Comparison of ENCODE assay signal across 13 mouse cellular contexts in the genomic region with DNA sequence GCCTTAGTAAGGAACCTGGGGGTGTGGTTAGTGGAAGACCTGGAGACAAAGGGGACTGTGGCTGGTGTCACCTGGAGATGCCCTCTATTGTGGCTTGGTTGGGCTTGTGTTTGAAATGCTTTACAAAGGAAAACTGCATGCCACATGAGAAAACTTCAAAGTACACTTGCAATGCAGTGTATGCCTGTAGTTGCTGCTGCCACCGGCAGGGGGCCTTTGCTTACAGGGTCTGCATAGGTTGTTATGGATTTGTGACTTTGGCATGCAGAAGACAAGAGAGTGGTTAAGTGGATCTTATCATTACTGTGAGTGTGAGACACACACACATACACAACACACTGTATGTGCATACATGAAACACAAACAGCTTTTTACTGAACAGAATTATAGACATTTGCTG.
DNase-seq lines count a peak whose midpoint lies in the region; ATAC-seq and TF ChIP-seq lines count a peak whose summit lies in the region.
"Had no signal": no experiment of that assay in that cellular context is flagged by ENCODE, and none has a peak within 500 bp of the region (broad histone marks: within the 10 kb centered on the region; RNA-seq: fewer than 3 reads in every experiment).

No protein-coding gene starts in this region.

- no peaks in the 10 kb centered on the region for H3K9me3 ChIP-seq in CH12.LX (replicated peaks; ENCODE audit: low read length)
- H3K9me3 ChIP-seq in ES-Bruce4 (replicated peaks; ENCODE audit: control insufficient read depth, insufficient read depth, low read length, poor library complexity, severe bottlenecking): no peaks in the 10 kb centered on the region
- no peaks in the 10 kb centered on the region for H3K9me3 ChIP-seq in embryonic facial prominence, embryonic 11.5 days (replicated peaks; ENCODE audit: control insufficient read depth, low read length)
- H3K9me3 ChIP-seq in hindbrain, embryonic 16.5 days (ENCODE audit: control insufficient read depth, low read length): no peaks in the 10 kb centered on the region
- H3K9me3 ChIP-seq: embryonic facial prominence, embryonic 12.5 days; forebrain, embryonic 15.5 days had no signal

- TF ChIP-seq EP300 in CH12.LX (IDR thresholded peaks at IDR 0.05; ENCODE audit: low read length) (no peak), ES-Bruce4 (IDR thresholded peaks at IDR 0.05; ENCODE audit: insufficient read depth, low read depth, low read length) (no peak)

- H3K4me2 ChIP-seq in CH12.LX (ENCODE audit: insufficient read depth, low read depth, poor library complexity, severe bottlenecking): no peak overlapping the region
- no peak overlapping the region for H3K4me2 ChIP-seq in embryonic facial prominence, embryonic 11.5 days (ENCODE audit: low read depth, low read length)
- H3K4me2 ChIP-seq in hindbrain, embryonic 16.5 days (ENCODE audit: low read length): no peak overlapping the region
- H3K4me2 ChIP-seq: embryonic facial prominence, embryonic 12.5 days; forebrain, embryonic 15.5 days had no signal

- DNase-seq in layer of hippocampus, adult 2 months (ENCODE audit: low spot score in 2 of 2): no peak
- no peak for DNase-seq in layer of hippocampus, adult 9-10 months (ENCODE audit: low spot score)
- peak; percentile 21 for DNase-seq in CH12.LX (ENCODE audit: extremely low read depth)
- peak; percentile 7 for DNase-seq in embryonic facial prominence, embryonic 11.5 days (ENCODE audit: low spot score)
- no peak for DNase-seq in urinary bladder, adult 2 months (ENCODE audit: low spot score)
- DNase-seq: adrenal gland, adult 8-10 months; cerebellum, adult 11-12 months; gastrocnemius, postnatal 25 days had no signal

- ATAC-seq in embryonic facial prominence, embryonic 11.5 days (replicated peaks; ENCODE audit: insufficient number of reproducible peaks, low FRiP score, low TSS enrichment, low read depth): no peak
- ATAC-seq in hindbrain, embryonic 16.5 days: no peak
- ATAC-seq: forebrain, embryonic 15.5 days; inflammation-experienced regulatory T-cells, adult 6 months had no signal

- H3K27me3 ChIP-seq in CH12.LX (replicated peaks): no peaks in the 10 kb centered on the region
- no peaks in the 10 kb centered on the region for H3K27me3 ChIP-seq in ES-Bruce4 (ENCODE audit: control insufficient read depth, insufficient read depth, low read length, poor library complexity, severe bottlenecking)
- no peaks in the 10 kb centered on the region for H3K27me3 ChIP-seq in embryonic facial prominence, embryonic 11.5 days (ENCODE audit: control insufficient read depth, insufficient read depth, low read length)
- no peaks in the 10 kb centered on the region for H3K27me3 ChIP-seq in hindbrain, embryonic 16.5 days (replicated peaks; ENCODE audit: control insufficient read depth, insufficient read depth, low read length)
- H3K27me3 ChIP-seq: embryonic facial prominence, embryonic 12.5 days; forebrain, embryonic 15.5 days had no signal

- H3K4me1 ChIP-seq in CH12.LX (ENCODE audit: control insufficient read depth in 1 of 2, insufficient read depth in 2 of 2) (no peaks in the 10 kb centered on the region), ES-Bruce4 (ENCODE audit: control insufficient read depth, insufficient read depth, low read length) (no peaks in the 10 kb centered on the region)
- no peaks in the 10 kb centered on the region for H3K4me1 ChIP-seq in embryonic facial prominence, embryonic 11.5 days (ENCODE audit: control insufficient read depth, insufficient read depth, low read length)
- H3K4me1 ChIP-seq in hindbrain, embryonic 16.5 days (ENCODE audit: control insufficient read depth, insufficient read depth, low read depth, low read length): no peaks in the 10 kb centered on the region
- H3K4me1 ChIP-seq: embryonic facial prominence, embryonic 12.5 days; forebrain, embryonic 15.5 days had no signal

- no peak overlapping the region for H3K27ac ChIP-seq in layer of hippocampus, adult 2 months
- H3K27ac ChIP-seq in CH12.LX (ENCODE audit: insufficient read depth, low read depth) (no peak overlapping the region), ES-Bruce4 (ENCODE audit: insufficient read depth, low read length) (no peak overlapping the region)
- no peak overlapping the region for H3K27ac ChIP-seq in embryonic facial prominence, embryonic 11.5 days (replicated peaks; ENCODE audit: low read depth, low read length)
- no peak overlapping the region for H3K27ac ChIP-seq in hindbrain, embryonic 16.5 days (ENCODE audit: low read depth, low read length)
- H3K27ac ChIP-seq: embryonic facial prominence, embryonic 12.5 days; forebrain, embryonic 15.5 days had no signal

- H3K9ac ChIP-seq in CH12.LX (ENCODE audit: insufficient read depth, low read depth) (no peak overlapping the region), ES-Bruce4 (ENCODE audit: low read depth, poor library complexity, severe bottlenecking) (no peak overlapping the region)
- H3K9ac ChIP-seq in embryonic facial prominence, embryonic 11.5 days (replicated peaks; ENCODE audit: low read length): no peak overlapping the region
- H3K9ac ChIP-seq in hindbrain, embryonic 16.5 days (ENCODE audit: low read depth, low read length): no peak overlapping the region
- H3K9ac ChIP-seq: embryonic facial prominence, embryonic 12.5 days; forebrain, embryonic 15.5 days had no signal

- no peak overlapping the region for H3K4me3 ChIP-seq in layer of hippocampus, adult 2 months
- H3K4me3 ChIP-seq in CH12.LX (replicated peaks in 1 of 3; ENCODE audit: low read depth in 2 of 3, low read length in 2 of 3, poor library complexity in 1 of 3) (no peak overlapping the region), ES-Bruce4 (ENCODE audit: low read depth, low read length) (no peak overlapping the region)
- no peak overlapping the region for H3K4me3 ChIP-seq in embryonic facial prominence, embryonic 11.5 days (ENCODE audit: low read depth, low read length)
- no peak overlapping the region for H3K4me3 ChIP-seq in hindbrain, embryonic 16.5 days (ENCODE audit: low read length)
- H3K4me3 ChIP-seq: embryonic facial prominence, embryonic 12.5 days; forebrain, embryonic 15.5 days had no signal

- dilution Hi-C loops in CH12.LX (cut with MboI; ENCODE audit: extremely low pct_ligation_motif_present, extremely low pct_unique_long_range_greater_than_20kb, low sequenced_read_pairs): no loop called here

- H3K36me3 ChIP-seq in CH12.LX (replicated peaks in 1 of 2; ENCODE audit: control insufficient read depth in 1 of 2, insufficient read depth in 1 of 2, low read length in 1 of 2) (no peaks in the 10 kb centered on the region), ES-Bruce4 (ENCODE audit: control insufficient read depth, insufficient read depth, low read length, poor library complexity, severe bottlenecking) (no peaks in the 10 kb centered on the region)
- H3K36me3 ChIP-seq in embryonic facial prominence, embryonic 11.5 days (replicated peaks; ENCODE audit: control insufficient read depth, insufficient read depth, low read depth, low read length): no peaks in the 10 kb centered on the region
- H3K36me3 ChIP-seq in hindbrain, embryonic 16.5 days (ENCODE audit: control insufficient read depth, insufficient read depth, low read length): no peaks in the 10 kb centered on the region; the same call in 1 of the 2 replicates
- H3K36me3 ChIP-seq: embryonic facial prominence, embryonic 12.5 days; forebrain, embryonic 15.5 days had no signal

- in situ Hi-C loops in CH12.LX (cut with MboI; ENCODE audit: low pct_ligation_motif_present, low pct_unique_long_range_greater_than_20kb, low sequenced_read_pairs): no loop called here

- TF ChIP-seq POLR2A in CH12.LX (IDR thresholded peaks at IDR 0.05; ENCODE audit: low read depth, low read length) (no peak), ES-Bruce4 (IDR thresholded peaks at IDR 0.05; ENCODE audit: insufficient read depth, low read length) (no peak)

- no peak; the same call in none of the 2 replicates for TF ChIP-seq RAD21 in CH12.LX (IDR thresholded peaks at IDR 0.05; ENCODE audit: low read depth, low read length)

- peak; percentile 59 for TF ChIP-seq CTCF in layer of hippocampus, adult 2 months (conservative IDR thresholded peaks at IDR 0.05)
- TF ChIP-seq CTCF in CH12.LX (conservative IDR thresholded peaks at IDR 0.05 in 1 of 2, IDR thresholded peaks at IDR 0.05 in 1 of 2; ENCODE audit: low read depth in 2 of 2, low read length in 2 of 2): peak; percentile 47 to 68
- peak; percentile 34 for TF ChIP-seq CTCF in ES-Bruce4 (IDR thresholded peaks at IDR 0.05; ENCODE audit: low read depth, low read length)

- 54% methylated on average over 1 of the region's 1 CpGs for WGBS in embryonic facial prominence, embryonic 11.5 days
- 33% methylated on average over 1 of the region's 1 CpGs for WGBS in hindbrain, embryonic 16.5 days

- H3K79me2 ChIP-seq in CH12.LX (replicated peaks; ENCODE audit: control insufficient read depth, extremely low read depth, insufficient read depth, poor library complexity, severe bottlenecking): no peaks in the 10 kb centered on the region

TF ChIP-seq in CH12.LX, 34 proteins besides CTCF, POLR2A, EP300 and RAD21:
- TF ChIP-seq SMC3 (IDR thresholded peaks at IDR 0.05; ENCODE audit: low read depth, low read length): peak; percentile 17
- TF ChIP-seq UBTF (IDR thresholded peaks at IDR 0.05; ENCODE audit: low read depth, low read length): no peak
- no peak for TF ChIP-seq ZC3H11A (IDR thresholded peaks at IDR 0.05; ENCODE audit: low read depth, low read length)
- TF ChIP-seq GABPA (IDR thresholded peaks at IDR 0.05; ENCODE audit: insufficient replicate concordance, low read depth, low read length): no peak

Comparison
In these comparisons a context has a peak if more than half of its experiments do, and no peak if none do; other contexts are left out.
1. DNase-seq: peak in CH12.LX (single experiment) and embryonic facial prominence, embryonic 11.5 days (single experiment); none in layer of hippocampus, adult 2 months (0 of 2), layer of hippocampus, adult 9-10 months (single experiment) and urinary bladder, adult 2 months (single experiment).
2. Peak in every context shown above with its lines, with median percentiles within 50 percentile points of each other: CTCF ChIP-seq.